Mouse (Mus musculus) hindbrain, embryonic 16.5 days (tissue): ENCODE results near the gene Gng2. TPM values are rescaled to one million over a fixed set of nuclear protein-coding genes. Genes with fewer than 3 reads are reported as not detected.

Experiments used
- ATAC-seq: fragments of 200-750 bp; cut with Nextera tagmentation; 2 replicates; pipeline ENCODE4 v1.8.0; 2017; ENCODE audit warnings: moderate TSS enrichment, moderate library complexity
- H3K27ac ChIP-seq: fragments of 300-500 bp; sonication (generic); 2 replicates; pipeline ENCODE4 v1.5.1; 2014; ENCODE audit warnings: low read depth, mild to moderate bottlenecking, control low read depth, low read length, moderate library complexity
- H3K27me3 ChIP-seq: fragments of 300-500 bp; sonication (generic); replicated peaks from 2 replicates; pipeline ENCODE4 v1.6.1; 2014; ENCODE audit warnings: low read length; ENCODE audit not compliant: control insufficient read depth, insufficient read depth
- H3K36me3 ChIP-seq: fragments of 300-500 bp; sonication (generic); 2 replicates; pipeline ENCODE4 v1.6.1; 2014; ENCODE audit warnings: mild to moderate bottlenecking, low read length, moderate library complexity, mixed read lengths; ENCODE audit not compliant: control insufficient read depth, insufficient read depth
- H3K4me1 ChIP-seq: fragments of 300-500 bp; sonication (generic); 2 replicates; pipeline ENCODE4 v1.6.1; 2014; ENCODE audit warnings: low read depth, low read length; ENCODE audit not compliant: control insufficient read depth, insufficient read depth
- H3K4me2 ChIP-seq: fragments of 300-500 bp; sonication (generic); 2 replicates; pipeline ENCODE4 v1.6.1; 2014; ENCODE audit warnings: mild to moderate bottlenecking, low read length, control low read depth, moderate library complexity
- H3K4me3 ChIP-seq: fragments of 300-500 bp; sonication (generic); 2 replicates; pipeline ENCODE4 v1.5.1; 2014; ENCODE audit warnings: mild to moderate bottlenecking, low read length, control low read depth, moderate library complexity
- H3K9ac ChIP-seq: fragments of 300-500 bp; sonication (generic); 2 replicates; pipeline ENCODE4 v1.6.1; 2014; ENCODE audit warnings: low read depth, mild to moderate bottlenecking, control low read depth, low read length, moderate library complexity
- H3K9me3 ChIP-seq: fragments of 300-500 bp; sonication (generic); 2 replicates; pipeline ENCODE4 v1.6.1; 2014; ENCODE audit warnings: mild to moderate bottlenecking, low read length, moderate library complexity; ENCODE audit not compliant: control insufficient read depth
- whole genome bisulfite sequencing: fragments of 180-500 bp; shearing (Covaris S2); extraction: QIAGEN DNeasy Blood & Tissue Kit; methylation state at CpG from one replicate; pipeline ENCODE4 v1.1.7; 2014; 5-methylcytosine and 5-hydroxymethylcytosine counted together
- polyA plus RNA-seq: library from polyadenylated mRNA; unstranded; fragments of >200 nt; fragmentation: Nextera tagmentation; extraction: Ambion mirVana; gene quantifications from 2 replicates; pipeline ENCODE4 v1.2.1, GENCODE M21; 2015

Gng2 gene
- polyA plus RNA-seq, 1 experiment from 2014 or later, result 362 TPM

- ATAC-seq, result no peak
- Histone ChIP-seq H3K9ac (no peak overlapping the region), H3K9me3 (no peaks in the 10 kb centered on the region), H3K4me1 (peaks cover 29% of the 10 kb centered on the region), H3K4me3 (no peak overlapping the region), H3K36me3 (no peaks in the 10 kb centered on the region), H3K27ac (no peak overlapping the region), H3K4me2 (no peak overlapping the region), H3K27me3 (no peaks in the 10 kb centered on the region)
- 84% methylated on average over 1 of the region's 1 CpGs for WGBS
These were observed 7.9 kb downstream of the Gng2 start for GRCm38 (mm10) chr14:19969566-19969965.

GRCm38 (mm10) chr14:19969011-19969521 lies 8.4 kb downstream of the Gng2 start:
- 51% methylated on average over 5 of the region's 5 CpGs for WGBS
- Histone ChIP-seq H3K36me3 (no peaks in the 10 kb centered on the region), H3K4me3 (no peak overlapping the region), H3K4me1 (peaks cover 27% of the 10 kb centered on the region), H3K27me3 (no peaks in the 10 kb centered on the region), H3K27ac (no peak overlapping the region), H3K4me2 (no peak overlapping the region), H3K9ac (no peak overlapping the region), H3K9me3 (no peaks in the 10 kb centered on the region)
- ATAC-seq, result no peak

- no peaks in the 10 kb centered on the region for H3K9me3 ChIP-seq
- no peaks in the 10 kb centered on the region for H3K36me3 ChIP-seq
- H3K27me3 ChIP-seq, result no peaks in the 10 kb centered on the region
- H3K4me3 ChIP-seq, result no peak overlapping the region
- H3K9ac ChIP-seq, result no peak overlapping the region
- H3K27ac ChIP-seq, result no peak overlapping the region
- H3K4me1 ChIP-seq, result peaks cover 23% of the 10 kb centered on the region
- H3K4me2 ChIP-seq, result no peak overlapping the region
- 78% methylated on average over 7 of the region's 7 CpGs for WGBS
- ATAC-seq, result no peak
These were observed 9.0 kb downstream of the Gng2 start for GRCm38 (mm10) chr14:19968321-19969010.

GRCm38 (mm10) chr14:19967482-19967881 lies 9.9 kb downstream of the Gng2 start:
- peak; percentile 43; the same call in 1 of the 2 replicates for ATAC-seq
- no peak overlapping the region for H3K9ac ChIP-seq
- WGBS, result 67% methylated on average over 8 of the region's 8 CpGs

GRCm38 (mm10) chr14:19963961-19964505 lies 13.4 kb downstream of the Gng2 start:
- peak; percentile 22; the same call in 1 of the 2 replicates for ATAC-seq
- no peak overlapping the region for H3K4me2 ChIP-seq
- H3K27ac ChIP-seq, result no peak overlapping the region

More at GRCm38 (mm10) chr14:19967482-19967881, 9.9 kb downstream of the Gng2 start:
- no peaks in the 10 kb centered on the region for H3K9me3 ChIP-seq
- H3K36me3 ChIP-seq, result no peaks in the 10 kb centered on the region
- H3K27ac ChIP-seq, result no peak overlapping the region
- no peaks in the 10 kb centered on the region for H3K27me3 ChIP-seq
- no peak overlapping the region for H3K4me3 ChIP-seq
- no peak overlapping the region for H3K4me2 ChIP-seq
- peaks cover 22% of the 10 kb centered on the region for H3K4me1 ChIP-seq

GRCm38 (mm10) chr14:19961924-19962915 lies 15.2 kb downstream of the Gng2 start:
- Histone ChIP-seq H3K27ac (no peak overlapping the region), H3K36me3 (peaks cover 2% of the 10 kb centered on the region; the same call in 1 of the 2 replicates), H3K4me2 (no peak overlapping the region), H3K4me1 (peaks cover 14% of the 10 kb centered on the region), H3K9me3 (no peaks in the 10 kb centered on the region), H3K4me3 (no peak overlapping the region), H3K9ac (no peak overlapping the region), H3K27me3 (no peaks in the 10 kb centered on the region)
- 49% methylated on average over 15 of the region's 15 CpGs for WGBS
- peak; percentile 24; the same call in 1 of the 2 replicates for ATAC-seq

More at GRCm38 (mm10) chr14:19963961-19964505, 13.4 kb downstream of the Gng2 start:
- peaks cover under 1% of the 10 kb centered on the region; the same call in 1 of the 2 replicates for H3K36me3 ChIP-seq
- no peak overlapping the region for H3K9ac ChIP-seq
- WGBS, result 42% methylated on average over 5 of the region's 5 CpGs
- H3K27me3 ChIP-seq, result no peaks in the 10 kb centered on the region
- no peaks in the 10 kb centered on the region for H3K9me3 ChIP-seq
- peaks cover 16% of the 10 kb centered on the region for H3K4me1 ChIP-seq
- no peak overlapping the region for H3K4me3 ChIP-seq

GRCm38 (mm10) chr14:19959860-19960259 lies 17.6 kb downstream of the Gng2 start:
- no peak overlapping the region for H3K4me2 ChIP-seq
- H3K9ac ChIP-seq, result no peak overlapping the region
- 76% methylated on average over 9 of the region's 9 CpGs for WGBS
- no peaks in the 10 kb centered on the region for H3K9me3 ChIP-seq
- no peak for ATAC-seq
- no peak overlapping the region for H3K4me3 ChIP-seq
- no peaks in the 10 kb centered on the region for H3K27me3 ChIP-seq
- H3K4me1 ChIP-seq, result peaks cover 14% of the 10 kb centered on the region
- no peak overlapping the region for H3K27ac ChIP-seq
- peaks cover 2% of the 10 kb centered on the region; the same call in 1 of the 2 replicates for H3K36me3 ChIP-seq

GRCm38 (mm10) chr14:19955077-19955476 lies 22.4 kb downstream of the Gng2 start:
- H3K27me3 ChIP-seq, result no peaks in the 10 kb centered on the region
- H3K36me3 ChIP-seq, result peaks cover 2% of the 10 kb centered on the region; the same call in 1 of the 2 replicates
- no peak overlapping the region for H3K4me3 ChIP-seq
- no peaks in the 10 kb centered on the region; the same call in 1 of the 2 replicates for H3K4me1 ChIP-seq
- WGBS, result 80% methylated on average over 7 of the region's 7 CpGs
- H3K9ac ChIP-seq, result no peak overlapping the region
- ATAC-seq, result no peak
- H3K27ac ChIP-seq, result no peak overlapping the region
- no peak overlapping the region for H3K4me2 ChIP-seq
- no peaks in the 10 kb centered on the region for H3K9me3 ChIP-seq
